Mouse (Mus musculus) MEL (cell line): Measurements from ENCODE around the gene Bmpr1a. TPM values are rescaled to one million over a fixed set of nuclear protein-coding genes. Genes with fewer than 3 reads are reported as not detected.

ENCODE experiments used
- DNase-seq: peaks from one replicate; pipeline ENCODE4 v3.0.0; 2011; ENCODE audit warnings: low read depth, low spot score
- H3K27ac ChIP-seq: 2 replicates; pipeline ENCODE4 v1.5.1; 2012; ENCODE audit warnings: low read depth, mild to moderate bottlenecking, control low read depth, low read length, moderate library complexity; ENCODE audit not compliant: control insufficient read depth
- H3K27me3 ChIP-seq, 2 experiments: fragments of 150-350 bp in 1 of 2; sonication (generic) in 1 of 2; 2 replicates each; pipeline ENCODE4 v1.6.1; 2012; ENCODE audit warnings: low read length in 2 of 2, mild to moderate bottlenecking in 2 of 2, improper control_type of control experiment in 1 of 2, moderate library complexity in 1 of 2; ENCODE audit not compliant: insufficient read depth in 2 of 2, control insufficient read depth in 1 of 2
- H3K36me3 ChIP-seq, 2 experiments: 2 replicates each; pipeline ENCODE4 v1.6.1; 2012 to 2014; ENCODE audit warnings: low read length in 2 of 2, improper control_type of control experiment in 1 of 2, inconsistent platforms in 1 of 2, mild to moderate bottlenecking in 1 of 2; ENCODE audit not compliant: insufficient read depth in 2 of 2, control insufficient read depth in 1 of 2
- H3K4me1 ChIP-seq, 2 experiments: fragments of 150-350 bp in 1 of 2; sonication (generic) in 1 of 2; 2 replicates each; pipeline ENCODE4 v1.6.1; 2012; ENCODE audit warnings: low read length in 2 of 2, improper control_type of control experiment in 1 of 2, mild to moderate bottlenecking in 1 of 2; ENCODE audit not compliant: insufficient read depth in 2 of 2, control insufficient read depth in 1 of 2
- H3K4me3 ChIP-seq, 2 experiments: fragments of 150-350 bp in 1 of 2; sonication (generic) in 1 of 2; 2 replicates each; pipeline ENCODE4 v1.5.1; 2012; ENCODE audit warnings: low read depth in 2 of 2, low read length in 2 of 2, mild to moderate bottlenecking in 2 of 2, moderate library complexity in 2 of 2, control low read depth in 1 of 2, improper control_type of control experiment in 1 of 2; ENCODE audit not compliant: control insufficient read depth in 1 of 2, insufficient read depth in 1 of 2
- H3K79me2 ChIP-seq: 2 replicates; pipeline ENCODE4 v1.6.1; 2012; ENCODE audit warnings: mild to moderate bottlenecking, low read length, moderate library complexity; ENCODE audit not compliant: control insufficient read depth, poor library complexity, insufficient read depth
- H3K9ac ChIP-seq: 2 replicates; pipeline ENCODE4 v1.6.1; 2012; ENCODE audit warnings: low read depth, mild to moderate bottlenecking, control low read depth, low read length, moderate library complexity; ENCODE audit not compliant: control insufficient read depth, poor library complexity, severe bottlenecking
- H3K9me3 ChIP-seq: fragments of 150-350 bp; sonication (generic); replicated peaks from 2 replicates; pipeline ENCODE4 v1.6.1; 2012; ENCODE audit warnings: mild to moderate bottlenecking, low read length, improper control_type of control experiment, moderate library complexity; ENCODE audit not compliant: insufficient read depth
- BHLHE40 ChIP-seq: IDR thresholded peaks from 2 replicates; pipeline ENCODE4 v1.6.1; 2012; ENCODE audit warnings: low read depth, mild to moderate bottlenecking, inconsistent platforms, low read length, improper control_type of control experiment, borderline replicate concordance
- CTCF ChIP-seq, 3 experiments: IDR thresholded peaks in 2 of 3; conservative IDR thresholded peaks in 1 of 3; 2 replicates each; pipeline ENCODE4 v1.5.1; 2011 to 2012; ENCODE audit warnings: low read length in 3 of 3, low read depth in 2 of 3, mild to moderate bottlenecking in 2 of 3, improper control_type of control experiment in 1 of 3, inconsistent platforms in 1 of 3, mixed read lengths in 1 of 3, moderate library complexity in 1 of 3; ENCODE audit not compliant: control insufficient read depth in 1 of 3, insufficient read depth in 1 of 3, poor library complexity in 1 of 3, severe bottlenecking in 1 of 3
- E2F4 ChIP-seq: IDR thresholded peaks from 2 replicates; pipeline ENCODE4 v1.6.1; 2011; ENCODE audit warnings: low read depth, low read length, improper control_type of control experiment, borderline replicate concordance
- EP300 ChIP-seq, 2 experiments: IDR thresholded peaks; 2 replicates each; pipeline ENCODE4 v1.6.1; 2011; ENCODE audit warnings: improper control_type of control experiment in 2 of 2, low read length in 2 of 2, low read depth in 1 of 2, mild to moderate bottlenecking in 1 of 2
- GATA1 ChIP-seq: IDR thresholded peaks from 2 replicates; pipeline ENCODE4 v1.6.1; 2011; ENCODE audit warnings: low read depth, low read length, improper control_type of control experiment
- HCFC1 ChIP-seq: IDR thresholded peaks from 2 replicates; pipeline ENCODE4 v1.6.1; 2012; ENCODE audit warnings: low read depth, mild to moderate bottlenecking, inconsistent platforms, low read length, improper control_type of control experiment, moderate library complexity
- JUND ChIP-seq: IDR thresholded peaks from 2 replicates; pipeline ENCODE4 v1.6.1; 2011; ENCODE audit warnings: low read depth, mild to moderate bottlenecking, improper control_type of control experiment, low read length
- MAZ ChIP-seq: IDR thresholded peaks from 2 replicates; pipeline ENCODE4 v1.6.1; 2012; ENCODE audit warnings: low read depth, mild to moderate bottlenecking, inconsistent platforms, low read length, improper control_type of control experiment
- MXI1 ChIP-seq: IDR thresholded peaks from 2 replicates; pipeline ENCODE4 v1.6.1; 2011; ENCODE audit warnings: mild to moderate bottlenecking, low read depth, low read length, improper control_type of control experiment
- MYB ChIP-seq: IDR thresholded peaks from 2 replicates; pipeline ENCODE4 v1.6.1; 2011; ENCODE audit warnings: mild to moderate bottlenecking, low read depth, low read length, improper control_type of control experiment
- NELFE ChIP-seq: IDR thresholded peaks from 2 replicates; pipeline ENCODE4 v1.6.1; 2011; ENCODE audit warnings: low read depth, low read length, improper control_type of control experiment
- NRF1 ChIP-seq: IDR thresholded peaks from 2 replicates; pipeline ENCODE4 v1.6.1; 2014; ENCODE audit warnings: low read depth, mild to moderate bottlenecking, inconsistent platforms, low read length, improper control_type of control experiment, moderate library complexity; ENCODE audit not compliant: poor library complexity, insufficient read depth, severe bottlenecking
- POLR2AphosphoS2 ChIP-seq: IDR thresholded peaks from 2 replicates; pipeline ENCODE4 v1.6.1; 2011; ENCODE audit warnings: low read length, improper control_type of control experiment
- POLR2AphosphoS5 ChIP-seq: IDR thresholded peaks from 2 replicates; pipeline ENCODE4 v1.6.1; 2012; ENCODE audit warnings: low read depth, borderline replicate concordance, mild to moderate bottlenecking, inconsistent platforms, low read length, moderate library complexity, mixed read lengths
- RAD21 ChIP-seq: IDR thresholded peaks from 2 replicates; pipeline ENCODE4 v1.6.1; 2011; ENCODE audit warnings: mild to moderate bottlenecking, low read depth, low read length, improper control_type of control experiment
- RCOR1 ChIP-seq: IDR thresholded peaks from 2 replicates; pipeline ENCODE4 v1.6.1; 2012; ENCODE audit warnings: low read depth, mild to moderate bottlenecking, inconsistent platforms, low read length, improper control_type of control experiment
- SIN3A ChIP-seq: IDR thresholded peaks from 2 replicates; pipeline ENCODE4 v1.6.1; 2012; ENCODE audit warnings: low read length, improper control_type of control experiment, inconsistent platforms
- SMC3 ChIP-seq: IDR thresholded peaks from 2 replicates; pipeline ENCODE4 v1.6.1; 2011; ENCODE audit warnings: low read depth, low read length, improper control_type of control experiment
- TAL1 ChIP-seq: IDR thresholded peaks from 2 replicates; pipeline ENCODE4 v1.6.1; 2012; ENCODE audit warnings: mild to moderate bottlenecking, inconsistent platforms, low read length, moderate library complexity, mixed read lengths
- USF1 ChIP-seq: IDR thresholded peaks from 2 replicates; pipeline ENCODE4 v1.6.1; 2014; ENCODE audit warnings: low read depth, mild to moderate bottlenecking, inconsistent platforms, low read length, improper control_type of control experiment, moderate library complexity
- ZC3H11A ChIP-seq: IDR thresholded peaks from 2 replicates; pipeline ENCODE4 v1.6.1; 2012; ENCODE audit warnings: low read depth, mild to moderate bottlenecking, inconsistent platforms, low read length, improper control_type of control experiment
- ZKSCAN1 ChIP-seq: IDR thresholded peaks from 2 replicates; pipeline ENCODE4 v1.6.1; 2012; ENCODE audit warnings: low read depth, mild to moderate bottlenecking, inconsistent platforms, low read length, improper control_type of control experiment, moderate library complexity
- ZMIZ1 ChIP-seq: IDR thresholded peaks from 2 replicates; pipeline ENCODE4 v1.6.1; 2012; ENCODE audit warnings: low read depth, mild to moderate bottlenecking, inconsistent platforms, low read length, improper control_type of control experiment, moderate library complexity
- polyA plus RNA-seq, 2 experiments: library from polyadenylated mRNA; stranded (reverse) in 1 of 2; unstranded in 1 of 2; fragments of >175 nt in 1 of 2; fragments of >200 nt in 1 of 2; gene quantifications; 2 replicates each; pipeline versions ENCODE4 v1.2.1 to v1.2.4; 2012; ENCODE audit warnings: low replicate concordance in 2 of 2, low read depth in 1 of 2; ENCODE audit not compliant: insufficient read length in 2 of 2, insufficient read depth in 1 of 2, missing spikeins in 1 of 2
- total RNA-seq: library from RNA; depleted of rRNA; stranded (reverse); fragments of 300-350 nt; gene quantifications from 2 replicates; pipeline ENCODE4 v1.2.3, GENCODE M21; 2012

The Bmpr1a gene
- total and polyA plus RNA-seq, 3 experiments: 3.1 TPM; not detected in 1

DNA sequence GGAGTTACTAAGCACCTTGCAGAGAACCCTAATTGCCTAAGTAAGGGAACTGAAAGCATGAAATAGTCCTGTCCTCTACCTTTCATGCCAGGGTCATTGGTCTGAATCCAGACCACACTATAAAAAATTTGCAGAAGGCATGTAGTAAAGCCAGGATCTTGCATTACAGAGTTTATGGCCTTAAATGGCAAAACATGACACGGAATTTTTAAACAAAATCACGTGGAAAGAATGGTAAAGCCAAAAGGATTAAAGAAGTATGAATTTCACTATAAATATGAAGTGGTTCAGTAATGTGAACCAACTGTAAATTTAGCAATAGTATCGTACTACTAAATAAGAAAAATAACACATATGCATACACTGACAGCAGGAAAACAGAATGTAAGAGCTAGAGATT lies 57.8 kb downstream of the Bmpr1a start:
- no peaks in the 10 kb centered on the region; a peak in 1 of 4 replicates for H3K36me3 ChIP-seq
- no peaks in the 10 kb centered on the region for H3K4me1 ChIP-seq
- no peak overlapping the region for H3K4me3 ChIP-seq
- no peaks in the 10 kb centered on the region for H3K79me2 ChIP-seq
- H3K9me3 ChIP-seq: no peaks in the 10 kb centered on the region
- DNase-seq: no peak
- H3K27ac ChIP-seq: no peak overlapping the region
- H3K9ac ChIP-seq: no peak overlapping the region
- TF ChIP-seq HCFC1: no peak
- TF ChIP-seq SIN3A: no peak
- TF ChIP-seq MAZ: no peak
- TF ChIP-seq BHLHE40: no peak
- TF ChIP-seq TAL1: no peak
- TF ChIP-seq POLR2AphosphoS2: no peak
- no peak for TF ChIP-seq USF1
- no peak for TF ChIP-seq EP300 (IDR thresholded peaks at IDR 0.05; ENCODE audit: low read depth in 1 of 2, low read length in 2 of 2)
- TF ChIP-seq E2F4: no peak
- no peak for TF ChIP-seq JUND
- no peak for TF ChIP-seq RCOR1
- H3K27me3 ChIP-seq: no peaks in the 10 kb centered on the region

DNA sequence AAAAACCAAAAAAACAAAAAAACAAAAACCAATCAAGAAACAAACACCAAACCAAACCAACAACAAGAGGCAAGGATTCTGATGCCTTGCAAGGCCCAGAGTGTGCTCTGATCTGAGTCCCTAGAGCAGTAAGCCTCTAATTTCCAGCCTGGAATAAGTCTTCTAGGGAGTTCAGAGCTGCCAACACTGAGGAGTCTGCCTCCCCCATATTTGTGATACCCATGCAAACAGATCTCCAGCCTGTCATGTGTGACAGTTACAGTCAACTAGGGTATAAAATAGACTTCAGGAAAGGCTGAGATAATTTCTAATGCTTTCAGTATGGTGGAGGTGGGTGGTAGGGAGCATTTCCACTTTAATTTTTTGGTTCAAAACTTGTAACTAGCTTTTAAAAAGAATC lies 58.2 kb downstream of the Bmpr1a start:
- no peak for DNase-seq
- H3K9me3 ChIP-seq: no peaks in the 10 kb centered on the region
- H3K4me1 ChIP-seq: no peaks in the 10 kb centered on the region
- H3K27ac ChIP-seq: no peak overlapping the region
- no peaks in the 10 kb centered on the region for H3K79me2 ChIP-seq
- H3K4me3 ChIP-seq: no peak overlapping the region
- H3K9ac ChIP-seq: no peak overlapping the region
- TF ChIP-seq GATA1 (no peak), E2F4 (no peak), POLR2AphosphoS5 (no peak), MXI1 (no peak), USF1 (no peak), NELFE (no peak), ZC3H11A (no peak), ZMIZ1 (no peak), RCOR1 (no peak), MYB (no peak), CTCF (IDR thresholded peaks at IDR 0.05 in 2 of 3, conservative IDR thresholded peaks at IDR 0.05 in 1 of 3; ENCODE audit: control insufficient read depth in 1 of 3, insufficient read depth in 1 of 3, low read depth in 2 of 3, low read length in 3 of 3, poor library complexity in 1 of 3, severe bottlenecking in 1 of 3) (no peak), RAD21 (no peak), JUND (no peak), NRF1 (no peak), SMC3 (no peak), ZKSCAN1 (no peak), BHLHE40 (no peak)
- TF ChIP-seq, all 39 proteins: peak for 0
- Histone ChIP-seq H3K36me3 (no peaks in the 10 kb centered on the region; a peak in 1 of 4 replicates), H3K27me3 (no peaks in the 10 kb centered on the region)
